Mouse (Mus musculus): Measurements from ENCODE around the gene Slc7a4. TPM values are rescaled to one million over a fixed set of nuclear protein-coding genes. Genes with fewer than 3 reads are reported as not detected.

Gene Slc7a4
- polyA plus RNA-seq, 1 experiment: 2.8 TPM

DNA sequence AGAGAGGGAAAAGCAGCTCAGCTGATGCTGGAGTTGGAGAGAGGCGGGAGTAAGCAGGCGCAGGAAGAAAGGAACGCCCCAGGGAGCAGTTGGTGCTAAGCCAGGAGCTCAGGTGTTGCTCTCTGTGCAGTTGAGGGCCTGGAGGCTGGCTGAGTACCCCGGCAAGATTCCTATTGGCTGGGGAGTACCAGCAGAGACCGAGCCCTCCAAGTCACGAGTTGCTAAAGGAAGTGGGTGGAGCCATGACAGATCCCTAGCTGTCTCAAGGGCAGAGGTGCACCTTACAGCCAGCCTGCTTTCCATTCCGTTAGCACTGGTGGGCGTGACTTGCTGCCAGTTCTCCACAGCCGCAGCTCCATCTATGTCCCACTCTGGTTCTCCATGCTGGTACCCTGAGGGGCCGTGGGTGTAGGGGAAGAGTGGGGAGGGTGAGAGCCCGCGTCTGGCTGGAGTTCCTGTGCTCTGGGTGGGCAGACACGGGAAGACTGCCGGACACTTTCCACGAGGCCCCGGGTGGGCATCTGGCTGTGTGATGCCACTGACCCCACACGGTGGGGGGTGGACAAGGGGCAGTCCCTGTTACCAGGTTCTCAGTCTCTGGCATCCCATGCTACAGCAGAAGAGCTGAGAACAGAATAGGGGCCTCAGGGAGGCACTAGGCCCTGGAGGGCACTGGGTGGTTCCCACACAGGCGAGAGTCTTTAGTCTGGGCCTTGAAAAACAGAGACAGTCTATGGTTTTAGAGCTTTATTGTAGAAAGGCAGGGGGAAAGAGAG lies 28.9 kb downstream of the Slc7a4 start:
- peak overlapping the region; percentile 46 for H3K4me3 ChIP-seq (ENCODE audit: low read depth, low read length)
- no peaks in the 10 kb centered on the region for H3K9me3 ChIP-seq (replicated peaks; ENCODE audit: control insufficient read depth, insufficient read depth, low read length, poor library complexity, severe bottlenecking)
- H3K36me3 ChIP-seq (ENCODE audit: control insufficient read depth, insufficient read depth, low read length, poor library complexity, severe bottlenecking): no peaks in the 10 kb centered on the region
- no peak overlapping the region for H3K9ac ChIP-seq (ENCODE audit: low read depth, poor library complexity, severe bottlenecking)
- H3K27me3 ChIP-seq (ENCODE audit: control insufficient read depth, insufficient read depth, low read length, poor library complexity, severe bottlenecking): no peaks in the 10 kb centered on the region
- peak overlapping the region; percentile 62 for H3K27ac ChIP-seq (ENCODE audit: insufficient read depth, low read length)
- TF ChIP-seq POLR2A (IDR thresholded peaks at IDR 0.05; ENCODE audit: insufficient read depth, low read length) (no peak), EP300 (IDR thresholded peaks at IDR 0.05; ENCODE audit: insufficient read depth, low read depth, low read length) (peak; percentile 37; the same call in 1 of the 2 replicates), CTCF (IDR thresholded peaks at IDR 0.05; ENCODE audit: low read depth, low read length) (no peak)
- no peaks in the 10 kb centered on the region for H3K4me1 ChIP-seq (ENCODE audit: control insufficient read depth, insufficient read depth, low read length)

GRCm38 (mm10) chr16:17552837-17553236 lies 30.2 kb downstream of the Slc7a4 start:
- no peak overlapping the region for H3K4me3 ChIP-seq (ENCODE audit: low read depth, low read length)
- no peaks in the 10 kb centered on the region for H3K27me3 ChIP-seq (ENCODE audit: control insufficient read depth, insufficient read depth, low read length, poor library complexity, severe bottlenecking)
- H3K4me1 ChIP-seq (ENCODE audit: control insufficient read depth, insufficient read depth, low read length): no peaks in the 10 kb centered on the region
- TF ChIP-seq CTCF (IDR thresholded peaks at IDR 0.05; ENCODE audit: low read depth, low read length) (no peak), POLR2A (IDR thresholded peaks at IDR 0.05; ENCODE audit: insufficient read depth, low read length) (no peak)
- no peak overlapping the region for H3K9ac ChIP-seq (ENCODE audit: low read depth, poor library complexity, severe bottlenecking)
- H3K27ac ChIP-seq (ENCODE audit: insufficient read depth, low read length): no peak overlapping the region
- no peaks in the 10 kb centered on the region for H3K36me3 ChIP-seq (ENCODE audit: control insufficient read depth, insufficient read depth, low read length, poor library complexity, severe bottlenecking)
- H3K9me3 ChIP-seq (replicated peaks; ENCODE audit: control insufficient read depth, insufficient read depth, low read length, poor library complexity, severe bottlenecking): no peaks in the 10 kb centered on the region

DNA sequence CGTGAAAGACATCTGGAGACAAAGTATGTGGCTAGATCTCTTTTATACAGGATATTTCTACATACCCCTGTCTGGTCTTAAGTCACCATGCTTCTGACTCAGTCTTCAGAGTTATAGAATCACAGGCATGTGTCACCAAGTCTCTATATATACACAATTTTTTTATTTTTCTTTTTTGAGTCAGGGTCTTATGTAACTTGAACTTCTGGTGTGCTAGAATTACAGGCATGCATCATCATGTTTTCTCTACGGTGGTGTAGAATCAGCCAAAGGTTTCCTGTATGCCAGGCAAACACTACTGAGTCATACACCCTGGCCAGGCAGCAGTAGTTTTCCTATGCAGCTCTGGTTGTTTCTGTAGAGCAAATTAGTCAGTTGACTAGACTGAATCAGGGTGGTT lies 40.4 kb downstream of the Slc7a4 start:
- Histone ChIP-seq H3K4me1 (ENCODE audit: control insufficient read depth, insufficient read depth, low read length) (no peaks in the 10 kb centered on the region), H3K27ac (ENCODE audit: insufficient read depth, low read length) (no peak overlapping the region), H3K36me3 (ENCODE audit: control insufficient read depth, insufficient read depth, low read length, poor library complexity, severe bottlenecking) (no peaks in the 10 kb centered on the region), H3K27me3 (ENCODE audit: control insufficient read depth, insufficient read depth, low read length, poor library complexity, severe bottlenecking) (no peaks in the 10 kb centered on the region), H3K9me3 (replicated peaks; ENCODE audit: control insufficient read depth, insufficient read depth, low read length, poor library complexity, severe bottlenecking) (no peaks in the 10 kb centered on the region), H3K4me3 (ENCODE audit: low read depth, low read length) (no peak overlapping the region), H3K9ac (ENCODE audit: low read depth, poor library complexity, severe bottlenecking) (no peak overlapping the region)
- TF ChIP-seq POLR2A (IDR thresholded peaks at IDR 0.05; ENCODE audit: insufficient read depth, low read length) (no peak), CTCF (IDR thresholded peaks at IDR 0.05; ENCODE audit: low read depth, low read length) (no peak), EP300 (IDR thresholded peaks at IDR 0.05; ENCODE audit: insufficient read depth, low read depth, low read length) (no peak)

GRCm38 (mm10) chr16:17536584-17536983 lies 46.4 kb downstream of the Slc7a4 start:
- H3K27me3 ChIP-seq (ENCODE audit: control insufficient read depth, insufficient read depth, low read length, poor library complexity, severe bottlenecking): no peaks in the 10 kb centered on the region
- H3K27ac ChIP-seq (ENCODE audit: insufficient read depth, low read length): no peak overlapping the region
- H3K9me3 ChIP-seq (replicated peaks; ENCODE audit: control insufficient read depth, insufficient read depth, low read length, poor library complexity, severe bottlenecking): no peaks in the 10 kb centered on the region
- H3K9ac ChIP-seq (ENCODE audit: low read depth, poor library complexity, severe bottlenecking): no peak overlapping the region
- TF ChIP-seq POLR2A (IDR thresholded peaks at IDR 0.05; ENCODE audit: insufficient read depth, low read length) (no peak), EP300 (IDR thresholded peaks at IDR 0.05; ENCODE audit: insufficient read depth, low read depth, low read length) (no peak), CTCF (IDR thresholded peaks at IDR 0.05; ENCODE audit: low read depth, low read length) (no peak)
- peaks cover 3% of the 10 kb centered on the region for H3K4me1 ChIP-seq (ENCODE audit: control insufficient read depth, insufficient read depth, low read length)
- no peaks in the 10 kb centered on the region for H3K36me3 ChIP-seq (ENCODE audit: control insufficient read depth, insufficient read depth, low read length, poor library complexity, severe bottlenecking)
- H3K4me3 ChIP-seq (ENCODE audit: low read depth, low read length): no peak overlapping the region

DNA sequence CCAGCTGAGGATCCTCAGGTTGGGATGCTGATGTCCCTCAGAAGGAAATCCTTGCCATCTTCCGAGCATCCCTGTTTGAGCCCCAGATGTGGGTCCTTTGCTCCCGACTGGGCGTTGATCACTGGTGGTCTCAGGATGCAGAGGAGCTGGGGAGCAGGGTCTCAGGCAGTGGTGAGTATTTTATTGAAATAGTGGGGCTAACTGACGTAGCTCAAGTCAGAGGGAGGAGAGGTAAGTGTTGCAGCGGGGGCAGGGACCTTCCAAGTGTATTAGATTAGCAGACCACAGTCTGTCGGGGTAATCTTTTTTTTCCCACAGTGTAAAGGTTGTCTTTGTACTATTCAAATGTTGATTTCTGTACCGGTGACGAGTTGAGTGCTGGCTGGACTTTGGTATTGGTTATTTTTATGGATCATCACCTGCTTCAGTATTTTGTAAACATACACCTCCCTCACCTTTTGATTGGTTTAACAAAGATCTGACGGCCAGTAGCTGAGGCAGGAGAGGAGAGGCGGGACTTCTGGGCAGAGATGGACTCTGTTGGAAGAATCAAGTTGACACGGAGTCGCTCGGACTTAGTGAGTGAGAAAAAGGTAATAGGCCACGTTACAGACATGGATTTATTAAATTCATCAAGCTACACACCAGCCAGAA lies 50.2 kb downstream of the Slc7a4 start:
- no peaks in the 10 kb centered on the region for H3K9me3 ChIP-seq (replicated peaks; ENCODE audit: control insufficient read depth, insufficient read depth, low read length, poor library complexity, severe bottlenecking)
- H3K36me3 ChIP-seq (ENCODE audit: control insufficient read depth, insufficient read depth, low read length, poor library complexity, severe bottlenecking): no peaks in the 10 kb centered on the region; the same call in 1 of the 2 replicates
- no peak overlapping the region for H3K9ac ChIP-seq (ENCODE audit: low read depth, poor library complexity, severe bottlenecking)
- peak overlapping the region; percentile 26; the same call in 1 of the 2 replicates for H3K27ac ChIP-seq (ENCODE audit: insufficient read depth, low read length)
- TF ChIP-seq POLR2A (IDR thresholded peaks at IDR 0.05; ENCODE audit: insufficient read depth, low read length) (no peak), CTCF (IDR thresholded peaks at IDR 0.05; ENCODE audit: low read depth, low read length) (no peak), EP300 (IDR thresholded peaks at IDR 0.05; ENCODE audit: insufficient read depth, low read depth, low read length) (no peak)
- H3K27me3 ChIP-seq (ENCODE audit: control insufficient read depth, insufficient read depth, low read length, poor library complexity, severe bottlenecking): no peaks in the 10 kb centered on the region
- peaks cover 3% of the 10 kb centered on the region for H3K4me1 ChIP-seq (ENCODE audit: control insufficient read depth, insufficient read depth, low read length)
- H3K4me3 ChIP-seq (ENCODE audit: low read depth, low read length): no peak overlapping the region

GRCm38 (mm10) chr16:17532271-17532670 lies 50.7 kb downstream of the Slc7a4 start:
- H3K27ac ChIP-seq (ENCODE audit: insufficient read depth, low read length): peak overlapping the region; percentile 26; the same call in 1 of the 2 replicates
- peak overlapping the region; percentile 69; the same call in 1 of the 2 replicates for H3K9ac ChIP-seq (ENCODE audit: low read depth, poor library complexity, severe bottlenecking)
- no peaks in the 10 kb centered on the region for H3K27me3 ChIP-seq (ENCODE audit: control insufficient read depth, insufficient read depth, low read length, poor library complexity, severe bottlenecking)
- TF ChIP-seq CTCF (IDR thresholded peaks at IDR 0.05; ENCODE audit: low read depth, low read length): peak; percentile 49
- TF ChIP-seq EP300 (IDR thresholded peaks at IDR 0.05; ENCODE audit: insufficient read depth, low read depth, low read length): no peak
- TF ChIP-seq POLR2A (IDR thresholded peaks at IDR 0.05; ENCODE audit: insufficient read depth, low read length): no peak
- peaks cover 3% of the 10 kb centered on the region for H3K4me1 ChIP-seq (ENCODE audit: control insufficient read depth, insufficient read depth, low read length)
- H3K9me3 ChIP-seq (replicated peaks; ENCODE audit: control insufficient read depth, insufficient read depth, low read length, poor library complexity, severe bottlenecking): no peaks in the 10 kb centered on the region
- no peak overlapping the region for H3K4me3 ChIP-seq (ENCODE audit: low read depth, low read length)
- no peaks in the 10 kb centered on the region; the same call in 1 of the 2 replicates for H3K36me3 ChIP-seq (ENCODE audit: control insufficient read depth, insufficient read depth, low read length, poor library complexity, severe bottlenecking)

All from ES-Bruce4 (cell line).